Mouse (Mus musculus): ENCODE data around the gene Rnf114. TPM values are rescaled to one million over a fixed set of nuclear protein-coding genes. Genes with fewer than 3 reads are reported as not detected.

Rnf114 gene
- polyA plus RNA-seq, 1 experiment = 116 TPM

DNA sequence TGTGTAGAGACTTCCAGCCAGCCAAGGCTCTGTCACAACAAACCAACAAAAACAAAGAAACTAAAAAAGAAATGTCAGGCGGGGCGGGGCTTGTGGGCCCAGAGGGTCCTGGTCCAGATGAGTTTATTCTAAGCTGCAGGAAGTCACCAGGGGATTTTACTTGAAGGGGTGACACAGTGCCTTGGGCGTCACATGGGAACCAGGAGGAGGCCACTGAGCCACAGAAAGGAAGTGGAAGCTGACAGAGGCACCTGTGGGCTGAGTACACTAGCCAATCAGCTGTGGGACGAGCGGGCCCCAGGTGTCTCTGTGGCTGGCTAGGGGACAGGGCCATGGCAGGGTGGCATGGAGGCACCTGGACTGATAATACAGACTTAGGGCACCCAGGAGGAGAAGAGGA is 63.3 kb downstream of the Rnf114 start:
- TF ChIP-seq POLR2A (IDR thresholded peaks at IDR 0.05; ENCODE audit: low read depth, low read length) = no peak
- TF ChIP-seq CTCF (IDR thresholded peaks at IDR 0.05; ENCODE audit: extremely low read depth, insufficient read length, insufficient replicate concordance, low read depth, low read length) = no peak
- H3K27ac ChIP-seq (ENCODE audit: insufficient read depth, low read depth, low read length) = no peak overlapping the region
- peaks cover 6% of the 10 kb centered on the region for H3K27me3 ChIP-seq (ENCODE audit: control insufficient read depth, insufficient read depth, low read length)
- H3K36me3 ChIP-seq (ENCODE audit: control insufficient read depth, insufficient read depth, low read length) = no peaks in the 10 kb centered on the region
- H3K4me1 ChIP-seq (ENCODE audit: control insufficient read depth, insufficient read depth, insufficient read length, low read length) = peaks cover 6% of the 10 kb centered on the region
- H3K4me3 ChIP-seq (ENCODE audit: low read depth, low read length) = no peak overlapping the region
- 87% methylated on average over 5 of the region's 5 CpGs for WGBS

DNA sequence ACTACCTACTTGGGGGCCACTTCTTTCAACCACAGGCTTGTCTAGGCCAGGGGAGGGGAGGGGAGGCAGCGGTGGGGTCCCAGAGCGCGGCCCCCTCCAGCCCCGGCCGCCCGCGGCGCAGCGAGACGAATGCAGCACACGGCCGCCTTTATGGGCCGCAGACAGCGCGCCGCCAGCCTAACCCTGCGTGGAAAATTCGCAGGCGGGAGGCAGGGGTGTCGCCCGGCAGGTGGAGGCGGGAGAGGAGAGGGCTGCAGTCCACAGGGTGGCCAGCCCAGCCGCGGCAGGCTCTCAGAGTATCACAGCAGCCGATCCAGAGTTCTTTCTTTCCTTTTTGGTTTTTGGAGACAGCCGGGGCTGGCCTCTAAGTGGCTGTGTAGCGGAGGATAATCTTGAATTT is 67.0 kb downstream of the Rnf114 start:
- Histone ChIP-seq H3K27ac (ENCODE audit: insufficient read depth, low read depth, low read length) (no peak overlapping the region), H3K27me3 (ENCODE audit: control insufficient read depth, insufficient read depth, low read length) (peaks cover 6% of the 10 kb centered on the region), H3K4me3 (ENCODE audit: low read depth, low read length) (no peak overlapping the region), H3K36me3 (ENCODE audit: control insufficient read depth, insufficient read depth, low read length) (no peaks in the 10 kb centered on the region), H3K4me1 (ENCODE audit: control insufficient read depth, insufficient read depth, insufficient read length, low read length) (no peaks in the 10 kb centered on the region)
- 26% methylated on average over 27 of the region's 27 CpGs for WGBS
- TF ChIP-seq POLR2A (IDR thresholded peaks at IDR 0.05; ENCODE audit: low read depth, low read length) (no peak), CTCF (IDR thresholded peaks at IDR 0.05; ENCODE audit: extremely low read depth, insufficient read length, insufficient replicate concordance, low read depth, low read length) (no peak)

DNA sequence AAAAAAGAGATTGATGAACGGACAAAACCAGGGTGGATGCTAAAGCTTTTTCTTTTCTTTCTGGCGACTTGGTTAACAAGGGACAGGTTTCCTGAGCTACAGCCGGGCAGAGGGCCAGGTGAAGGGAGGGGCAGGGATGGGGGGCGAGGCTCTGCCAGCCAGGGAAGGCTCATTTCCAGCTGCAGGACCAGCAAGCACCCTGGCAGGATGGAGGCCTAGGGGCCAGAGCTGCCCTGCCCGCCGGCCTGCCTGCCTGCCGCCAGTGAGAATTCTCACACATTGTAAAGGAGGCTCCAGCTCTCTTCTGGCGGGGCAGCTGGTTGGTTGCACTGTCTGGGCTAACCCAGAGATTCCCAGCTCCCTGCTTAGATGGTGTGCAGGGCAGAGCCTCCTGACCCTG is 69.7 kb downstream of the Rnf114 start:
- Histone ChIP-seq H3K27ac (ENCODE audit: insufficient read depth, low read depth, low read length) (no peak overlapping the region), H3K4me3 (ENCODE audit: low read depth, low read length) (no peak overlapping the region), H3K4me1 (ENCODE audit: control insufficient read depth, insufficient read depth, insufficient read length, low read length) (no peaks in the 10 kb centered on the region; the same call in 1 of the 2 replicates), H3K36me3 (ENCODE audit: control insufficient read depth, insufficient read depth, low read length) (no peaks in the 10 kb centered on the region), H3K27me3 (ENCODE audit: control insufficient read depth, insufficient read depth, low read length) (peaks cover 6% of the 10 kb centered on the region)
- TF ChIP-seq CTCF (IDR thresholded peaks at IDR 0.05; ENCODE audit: extremely low read depth, insufficient read length, insufficient replicate concordance, low read depth, low read length) (no peak), POLR2A (IDR thresholded peaks at IDR 0.05; ENCODE audit: low read depth, low read length) (no peak)
- WGBS = 26% methylated on average over 8 of the region's 8 CpGs

DNA sequence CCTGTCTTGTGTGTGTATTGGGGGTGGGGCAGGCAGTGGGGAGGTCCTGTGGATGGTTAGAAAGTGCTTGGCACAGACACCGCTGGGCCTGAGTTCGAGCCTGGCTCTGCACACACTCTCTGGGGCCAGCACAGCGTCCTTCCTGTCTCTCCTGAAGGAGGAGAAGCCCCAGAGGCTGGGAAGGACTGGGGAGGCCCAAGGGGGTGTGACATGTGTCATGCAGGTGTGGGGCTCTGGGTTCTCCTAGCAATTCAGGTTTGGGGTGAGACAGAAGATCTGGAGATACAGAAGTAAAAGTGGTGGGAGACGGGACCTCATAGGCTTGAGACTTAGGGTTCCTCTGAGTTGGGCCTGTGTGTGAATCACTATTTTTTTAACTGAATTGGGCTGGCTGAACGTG is 70.6 kb downstream of the Rnf114 start:
- H3K4me1 ChIP-seq (ENCODE audit: control insufficient read depth, insufficient read depth, insufficient read length, low read length) = no peaks in the 10 kb centered on the region; the same call in 1 of the 2 replicates
- TF ChIP-seq CTCF (IDR thresholded peaks at IDR 0.05; ENCODE audit: extremely low read depth, insufficient read length, insufficient replicate concordance, low read depth, low read length) (no peak), POLR2A (IDR thresholded peaks at IDR 0.05; ENCODE audit: low read depth, low read length) (no peak)
- H3K27ac ChIP-seq (ENCODE audit: insufficient read depth, low read depth, low read length) = no peak overlapping the region
- no peak overlapping the region for H3K4me3 ChIP-seq (ENCODE audit: low read depth, low read length)
- 68% methylated on average over 5 of the region's 5 CpGs for WGBS
- peaks cover 6% of the 10 kb centered on the region for H3K27me3 ChIP-seq (ENCODE audit: control insufficient read depth, insufficient read depth, low read length)
- no peaks in the 10 kb centered on the region for H3K36me3 ChIP-seq (ENCODE audit: control insufficient read depth, insufficient read depth, low read length)

DNA sequence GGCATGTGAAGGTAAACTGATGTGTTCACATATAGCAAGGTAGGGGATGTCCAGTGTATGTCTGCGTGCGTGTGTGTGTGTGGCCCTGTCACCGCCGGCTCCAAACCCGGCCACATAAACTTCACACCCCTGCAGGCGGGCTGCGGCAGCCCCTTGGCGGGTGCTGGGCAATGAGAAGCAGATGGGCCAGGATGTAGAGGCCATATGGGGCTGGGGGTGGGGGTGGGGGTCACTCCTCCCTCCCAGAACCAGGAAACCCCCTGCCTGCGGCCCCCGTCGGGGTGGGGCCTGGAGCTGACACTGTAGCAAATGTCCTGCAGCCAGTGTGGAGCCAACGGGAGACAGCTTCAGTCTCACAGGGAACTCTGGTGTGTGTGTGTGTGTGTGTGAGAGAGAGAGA is 71.3 kb downstream of the Rnf114 start:
- 76% methylated on average over 12 of the region's 12 CpGs for WGBS
- H3K4me3 ChIP-seq (ENCODE audit: low read depth, low read length) = no peak overlapping the region
- no peak overlapping the region for H3K27ac ChIP-seq (ENCODE audit: insufficient read depth, low read depth, low read length)
- TF ChIP-seq POLR2A (IDR thresholded peaks at IDR 0.05; ENCODE audit: low read depth, low read length) = no peak
- TF ChIP-seq CTCF (IDR thresholded peaks at IDR 0.05; ENCODE audit: extremely low read depth, insufficient read length, insufficient replicate concordance, low read depth, low read length) = no peak
- H3K27me3 ChIP-seq (ENCODE audit: control insufficient read depth, insufficient read depth, low read length) = peaks cover 3% of the 10 kb centered on the region; the same call in 1 of the 2 replicates
- H3K36me3 ChIP-seq (ENCODE audit: control insufficient read depth, insufficient read depth, low read length) = no peaks in the 10 kb centered on the region
- H3K4me1 ChIP-seq (ENCODE audit: control insufficient read depth, insufficient read depth, insufficient read length, low read length) = no peaks in the 10 kb centered on the region; the same call in 1 of the 2 replicates

DNA sequence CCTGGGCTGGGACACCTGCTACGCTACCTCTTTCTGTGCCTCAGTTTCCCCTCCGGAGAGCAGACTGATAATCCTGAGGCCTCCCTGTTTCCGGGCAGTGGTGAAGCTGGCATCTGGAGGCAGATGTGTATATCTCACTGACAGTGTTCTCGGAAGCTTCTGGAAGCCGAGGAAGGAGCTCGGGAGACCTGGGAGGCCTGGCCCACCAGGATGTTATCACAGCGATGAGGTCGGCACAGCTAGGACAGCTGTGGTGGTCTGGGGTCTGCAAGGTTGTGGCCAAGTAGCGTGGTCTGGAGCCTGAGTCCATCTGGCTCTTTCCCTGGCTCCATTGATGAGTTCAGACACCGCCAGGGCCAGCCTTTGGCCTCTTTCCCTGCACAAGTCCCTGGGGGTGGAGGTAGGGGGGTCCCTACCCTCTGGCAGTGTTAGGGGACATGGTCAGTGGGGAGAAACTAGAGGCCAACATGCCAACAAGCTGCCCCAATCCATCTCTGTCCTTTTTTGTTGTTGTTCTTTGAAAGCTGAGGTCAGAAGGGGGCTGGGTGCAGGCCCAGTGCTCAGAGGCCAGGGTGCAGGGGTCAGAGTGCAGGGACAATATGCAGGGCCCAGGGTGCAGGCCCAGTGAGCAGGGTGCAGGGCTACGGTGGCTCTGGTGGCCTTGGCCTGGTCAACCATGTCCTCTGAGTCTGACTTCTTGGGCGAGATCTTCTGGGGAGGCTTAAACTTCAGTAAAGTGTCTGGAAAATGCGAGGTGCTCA is 72.3 kb downstream of the Rnf114 start:
- Histone ChIP-seq H3K4me1 (ENCODE audit: control insufficient read depth, insufficient read depth, insufficient read length, low read length) (no peaks in the 10 kb centered on the region; the same call in 1 of the 2 replicates), H3K4me3 (ENCODE audit: low read depth, low read length) (no peak overlapping the region), H3K27me3 (ENCODE audit: control insufficient read depth, insufficient read depth, low read length) (no peaks in the 10 kb centered on the region; the same call in 1 of the 2 replicates), H3K27ac (ENCODE audit: insufficient read depth, low read depth, low read length) (no peak overlapping the region), H3K36me3 (ENCODE audit: control insufficient read depth, insufficient read depth, low read length) (no peaks in the 10 kb centered on the region)
- 86% methylated on average over 13 of the region's 13 CpGs for WGBS
- no peak for TF ChIP-seq POLR2A (IDR thresholded peaks at IDR 0.05; ENCODE audit: low read depth, low read length)
- no peak for TF ChIP-seq CTCF (IDR thresholded peaks at IDR 0.05; ENCODE audit: extremely low read depth, insufficient read length, insufficient replicate concordance, low read depth, low read length)

DNA sequence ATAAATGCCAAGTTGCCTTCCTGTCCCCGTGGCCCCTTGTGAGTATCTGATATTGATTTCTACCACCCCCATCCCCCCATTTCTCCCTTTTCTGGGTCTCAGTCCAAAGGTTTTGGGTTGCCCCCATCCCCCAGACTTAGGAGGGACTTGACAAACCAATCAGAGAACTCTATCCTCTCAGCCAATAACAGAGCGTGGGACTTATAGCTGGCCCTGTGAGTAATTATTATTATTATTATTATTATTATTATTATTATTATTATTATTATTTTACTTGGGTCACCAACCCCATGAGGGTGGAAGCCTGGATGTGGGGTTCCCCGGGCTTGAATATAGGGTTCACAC is 72.8 kb downstream of the Rnf114 start:
- no peak for TF ChIP-seq POLR2A (IDR thresholded peaks at IDR 0.05; ENCODE audit: low read depth, low read length)
- no peak for TF ChIP-seq CTCF (IDR thresholded peaks at IDR 0.05; ENCODE audit: extremely low read depth, insufficient read length, insufficient replicate concordance, low read depth, low read length)
- no peaks in the 10 kb centered on the region; the same call in 1 of the 2 replicates for H3K4me1 ChIP-seq (ENCODE audit: control insufficient read depth, insufficient read depth, insufficient read length, low read length)
- no peak overlapping the region for H3K27ac ChIP-seq (ENCODE audit: insufficient read depth, low read depth, low read length)
- no peaks in the 10 kb centered on the region for H3K36me3 ChIP-seq (ENCODE audit: control insufficient read depth, insufficient read depth, low read length)
- no peak overlapping the region for H3K4me3 ChIP-seq (ENCODE audit: low read depth, low read length)
- H3K27me3 ChIP-seq (ENCODE audit: control insufficient read depth, insufficient read depth, low read length) = no peaks in the 10 kb centered on the region
- WGBS = 68% methylated on average over 3 of the region's 3 CpGs
